Mouse (Mus musculus) left cerebral cortex, adult 2 months (tissue): ENCODE data around the gene Dpp6. TPM values are rescaled to one million over a fixed set of nuclear protein-coding genes. Genes with fewer than 3 reads are reported as not detected.
A peak's percentile ranks its signal among the peaks of the same experiment; 100 is the strongest.

Experiments used
- DNase-seq, 2 experiments: peaks; one replicate each; pipeline ENCODE4 v3.0.0; 2021 to 2022; ENCODE audit warnings: low spot score in 2 of 2, mixed read lengths in 1 of 2; ENCODE audit errors: extremely low spot score in 1 of 2
- H3K27ac ChIP-seq: fragments of 200-600 bp; 2 replicates; pipeline ENCODE4 v1.8.1; 2022
- H3K4me3 ChIP-seq: fragments of 200-600 bp; 2 replicates; pipeline ENCODE4 v1.8.1; 2022
- CTCF ChIP-seq: fragments of 200-600 bp; IDR thresholded peaks from 2 replicates; pipeline ENCODE4 v1.8.1; 2022; ENCODE audit warnings: antibody characterized with exemption, mild to moderate bottlenecking, moderate library complexity
- intact Hi-C: fragments of 180-260 bp; cut with DNase I; formaldehyde crosslinking; loops from one replicate; pipeline ENCODE4 v1.15.1; 2025
- total RNA-seq, 2 experiments: library from RNA; stranded (reverse); gene quantifications; 2 replicates each; pipeline ENCODE4 v1.2.3; 2021

Gene Dpp6
- total RNA-seq, 2 experiments from 2014 or later: 174 to 183 TPM

GRCm38 (mm10) chr5:26904324-26905041 lies 87.5 kb downstream of the Dpp6 start:
- H3K4me3 ChIP-seq: peak overlapping the region; percentile 41
- intact Hi-C loops: loop anchor here (2.0 kb wide), 1 partner anchor 124 kb away; no protein-coding TSS in a partner anchor
- DNase-seq: peak; percentile 31 to 36
- no peak for TF ChIP-seq CTCF
- H3K27ac ChIP-seq: no peak overlapping the region

GRCm38 (mm10) chr5:26907151-26907550 lies 90.1 kb downstream of the Dpp6 start:
- no peak for TF ChIP-seq CTCF
- intact Hi-C loops: no loop called here
- Histone ChIP-seq H3K27ac (no peak overlapping the region), H3K4me3 (no peak overlapping the region)
- DNase-seq: no peak

- DNase-seq: no peak
- H3K4me3 ChIP-seq: no peak overlapping the region
- intact Hi-C loops: no loop called here
Measured at GRCm38 (mm10) chr5:26908612-26909011, 91.6 kb downstream of the Dpp6 start.

GRCm38 (mm10) chr5:26910353-26910752 lies 93.3 kb downstream of the Dpp6 start:
- no peak overlapping the region for H3K27ac ChIP-seq
- TF ChIP-seq CTCF: no peak
- no peak for DNase-seq
- H3K4me3 ChIP-seq: no peak overlapping the region
- intact Hi-C loops: no loop called here

More at GRCm38 (mm10) chr5:26908612-26909011, 91.6 kb downstream of the Dpp6 start:
- TF ChIP-seq CTCF: no peak
- H3K27ac ChIP-seq: no peak overlapping the region

- DNase-seq: no peak
- Histone ChIP-seq H3K27ac (no peak overlapping the region), H3K4me3 (no peak overlapping the region)
- TF ChIP-seq CTCF: no peak
- intact Hi-C loops: no loop called here
Measured at GRCm38 (mm10) chr5:26911965-26912364, 95.0 kb downstream of the Dpp6 start.

- no peak overlapping the region for H3K27ac ChIP-seq
- no peak for DNase-seq
- no peak for TF ChIP-seq CTCF
- no peak overlapping the region for H3K4me3 ChIP-seq
- intact Hi-C loops: no loop called here
Measured at GRCm38 (mm10) chr5:26918763-26919162, 101.8 kb downstream of the Dpp6 start.

GRCm38 (mm10) chr5:26924552-26924951 lies 107.5 kb downstream of the Dpp6 start:
- no peak overlapping the region for H3K4me3 ChIP-seq
- DNase-seq: no peak
- intact Hi-C loops: no loop called here
- no peak for TF ChIP-seq CTCF
- H3K27ac ChIP-seq: no peak overlapping the region

- Histone ChIP-seq H3K4me3 (no peak overlapping the region), H3K27ac (no peak overlapping the region)
- no peak for TF ChIP-seq CTCF
- intact Hi-C loops: no loop called here
- no peak for DNase-seq
Measured at GRCm38 (mm10) chr5:26932413-26933122, 115.6 kb downstream of the Dpp6 start.

GRCm38 (mm10) chr5:26934911-26935310 lies 117.9 kb downstream of the Dpp6 start:
- TF ChIP-seq CTCF: no peak
- H3K27ac ChIP-seq: no peak overlapping the region

GRCm38 (mm10) chr5:26941471-26941870 lies 124.5 kb downstream of the Dpp6 start:
- TF ChIP-seq CTCF: no peak
- DNase-seq: no peak
- no peak overlapping the region for H3K27ac ChIP-seq
- intact Hi-C loops: loop anchor here (10.0 kb wide), 1 partner anchor 237 kb away; no protein-coding TSS in a partner anchor
- no peak overlapping the region for H3K4me3 ChIP-seq

More at GRCm38 (mm10) chr5:26934911-26935310, 117.9 kb downstream of the Dpp6 start:
- intact Hi-C loops: no loop called here
- H3K4me3 ChIP-seq: no peak overlapping the region
- DNase-seq: no peak

- peak in 1 of 2 experiments; percentile 36 for DNase-seq
- intact Hi-C loops: loop anchor here (10.0 kb wide), 1 partner anchor 241 kb away; no protein-coding TSS in a partner anchor
- Histone ChIP-seq H3K27ac (no peak overlapping the region), H3K4me3 (no peak overlapping the region)
- no peak for TF ChIP-seq CTCF
Measured at GRCm38 (mm10) chr5:26945169-26945920, 128.3 kb downstream of the Dpp6 start.
